Mouse (Mus musculus): ENCODE results near the gene Ptpn5. TPM values are rescaled to one million over a fixed set of nuclear protein-coding genes. Genes with fewer than 3 reads are reported as not detected.

The Ptpn5 gene
- polyA plus RNA-seq, 1 experiment from 2014 or later = 0.50 TPM

GRCm38 (mm10) chr7:47030517-47031193 lies 102.8 kb downstream of the Ptpn5 start:
- Histone ChIP-seq H3K4me2 (no peak overlapping the region), H3K27ac (no peak overlapping the region), H3K9me3 (no peaks in the 10 kb centered on the region), H3K36me3 (no peaks in the 10 kb centered on the region), H3K9ac (no peak overlapping the region), H3K27me3 (no peaks in the 10 kb centered on the region), H3K4me3 (no peak overlapping the region), H3K4me1 (no peaks in the 10 kb centered on the region)
- WGBS = 70% methylated on average over 9 of the region's 9 CpGs
- ATAC-seq (ENCODE audit: insufficient number of reproducible peaks, low FRiP score, low TSS enrichment, low read depth) = no peak

Small RNA genes within 50 kb of the gene (microRNA-seq; reads per million reads assigned to microRNA genes)
- gene Mir7056 = not detected

Other genes starting within 250 kb of the Ptpn5 start
- gene Tsg101, start 213.7 kb downstream of the Ptpn5 start, polyA plus RNA-seq (2015; fragmentation: Nextera tagmentation; extraction: Ambion mirVana) = 161 and 169 TPM in 2 replicates
- gene Uevld, start 175.2 kb downstream of the Ptpn5 start, polyA plus RNA-seq (2015; fragmentation: Nextera tagmentation; extraction: Ambion mirVana) = 11.1 and 11.2 TPM in 2 replicates
- gene Gm9999, start 150.1 kb downstream of the Ptpn5 start, polyA plus RNA-seq (2015; fragmentation: Nextera tagmentation; extraction: Ambion mirVana) = not detected in 2 replicates
- gene Spty2d1, start 125.3 kb downstream of the Ptpn5 start, polyA plus RNA-seq (2015; fragmentation: Nextera tagmentation; extraction: Ambion mirVana) = 23.3 and 23.9 TPM in 2 replicates
- 25.5 and 27.2 TPM in 2 replicates for gene Tmem86a, start 83.1 kb downstream of the Ptpn5 start, polyA plus RNA-seq (2015; fragmentation: Nextera tagmentation; extraction: Ambion mirVana)
- not detected in 2 replicates for gene Mrgpra6, start 71.2 kb upstream of the Ptpn5 start, polyA plus RNA-seq (2015; fragmentation: Nextera tagmentation; extraction: Ambion mirVana)
- not detected in 2 replicates for gene Mrgpra9, start 119.2 kb upstream of the Ptpn5 start, polyA plus RNA-seq (2015; fragmentation: Nextera tagmentation; extraction: Ambion mirVana)
- gene Mrgpra1, start 220.6 kb upstream of the Ptpn5 start, polyA plus RNA-seq (2015; fragmentation: Nextera tagmentation; extraction: Ambion mirVana) = not detected in 2 replicates